Mouse (Mus musculus) megakaryocyte, embryonic 14.5 days (primary cell): Measurements from ENCODE around the gene Myo1f.

Source experiments
- FLI1 ChIP-seq: IDR thresholded peaks from 2 replicates; pipeline ENCODE4 v1.6.1; 2012; ENCODE audit warnings: low read length, inconsistent platforms, mixed read lengths
- GATA1 ChIP-seq: IDR thresholded peaks from 3 replicates; pipeline ENCODE4 v1.6.1; 2012; ENCODE audit warnings: mixed read lengths, low read length, inconsistent platforms, borderline replicate concordance

- TF ChIP-seq GATA1 (no peak), FLI1 (no peak)
Observed at GRCm38 (mm10) chr17:33549212-33549611, 6.3 kb upstream of the Myo1f start.
